Mouse (Mus musculus) G1E (cell line): ENCODE data around the gene Sh2d7.

Experiments used
- CTCF ChIP-seq: IDR thresholded peaks from 2 replicates; pipeline ENCODE4 v1.5.1; 2012; ENCODE audit warnings: low read depth, low read length, inconsistent platforms, mixed read lengths
- POLR2AphosphoS5 ChIP-seq: IDR thresholded peaks from 2 replicates; pipeline ENCODE4 v1.6.1; 2012; ENCODE audit warnings: low read depth, low read length, inconsistent platforms; ENCODE audit not compliant: insufficient replicate concordance

- no peak for TF ChIP-seq CTCF
- TF ChIP-seq POLR2AphosphoS5 = no peak
Measured at GRCm38 (mm10) chr9:54558731-54559130, 19.9 kb downstream of the Sh2d7 start.
